Mouse (Mus musculus) limb, embryonic 13.5 days (tissue): ENCODE results near the gene Prkaca. TPM values are rescaled to one million over a fixed set of nuclear protein-coding genes. Genes with fewer than 3 reads are reported as not detected.

Experiments used
- microRNA counts: library from miRNA; unstranded; fragments of <30 nt; microRNA quantifications from one replicate; lab custom pipeline; 2016
- microRNA-seq: library from miRNA; unstranded; fragments of <30 nt; microRNA quantifications from one replicate; pipeline ENCODE4, GENCODE M21; 2016
- polyA plus RNA-seq: library from polyadenylated mRNA; unstranded; fragments of >200 nt; fragmentation: Nextera tagmentation; extraction: Ambion mirVana; gene quantifications from 2 replicates; pipeline ENCODE4 v1.2.1, GENCODE M21; 2015

Gene Prkaca
- polyA plus RNA-seq, 1 experiment from 2014 or later, result 174 TPM

MicroRNAs within 50 kb of the gene (microRNA counts, 519-probe panel; counts per million panel counts)
- microRNA mmu-miR-1199 (lab: Ali Mortazavi, UCI), result not detected

Small RNA genes lying within 50 kb of the gene (microRNA-seq; reads per million reads assigned to microRNA genes)
- gene Gm44330 (not detected), gene Gm44450 (not detected), gene Mir1199 (not detected), gene Mir8111 (3.0 reads per million, percentile 12 among the genes with 10 or more reads in this experiment)

Other genes starting within 250 kb of the Prkaca start
- gene Adgre5, start 231.7 kb upstream of the Prkaca start, polyA plus RNA-seq, result 35.8 and 39.8 TPM in 2 replicates
- gene Adgrl1, start 72.9 kb upstream of the Prkaca start, polyA plus RNA-seq, result 28.1 and 29.3 TPM in 2 replicates
- gene Gm10644, start 17.8 kb upstream of the Prkaca start, polyA plus RNA-seq, result 0.40 and 0.43 TPM in 2 replicates
- gene Asf1b, start 17.5 kb upstream of the Prkaca start, polyA plus RNA-seq, result 51.4 and 52.9 TPM in 2 replicates
- 12.3 and 12.4 TPM in 2 replicates for gene Samd1, start 24.7 kb downstream of the Prkaca start, polyA plus RNA-seq
- 1.3 and 1.4 TPM in 2 replicates for gene 1700067K01Rik, start 28.5 kb downstream of the Prkaca start, polyA plus RNA-seq
- 0.22 and 0.31 TPM in 2 replicates for gene 2210011C24Rik, start 39.2 kb downstream of the Prkaca start, polyA plus RNA-seq
- gene Palm3, start 48.5 kb downstream of the Prkaca start, polyA plus RNA-seq, result 6.6 and 7.6 TPM in 2 replicates
- 0.98 and 1.1 TPM in 2 replicates for gene Il27ra, start 69.6 kb downstream of the Prkaca start, polyA plus RNA-seq
- gene Rln3, start 72.0 kb downstream of the Prkaca start, polyA plus RNA-seq, result not detected in 2 replicates
- 1.5 and 1.6 TPM in 2 replicates for gene Gm10643, start 92.1 kb downstream of the Prkaca start, polyA plus RNA-seq
- gene Rfx1, start 93.8 kb downstream of the Prkaca start, polyA plus RNA-seq, result 9.5 and 10.1 TPM in 2 replicates
- 12.4 and 13.3 TPM in 2 replicates for gene Dcaf15, start 131.8 kb downstream of the Prkaca start, polyA plus RNA-seq
- gene Podnl1, start 153.0 kb downstream of the Prkaca start, polyA plus RNA-seq, result 1.9 and 2.2 TPM in 2 replicates
- 27.6 and 29.3 TPM in 2 replicates for gene Cc2d1a, start 174.9 kb downstream of the Prkaca start, polyA plus RNA-seq
- 1.6 and 2.0 TPM in 2 replicates for gene 4930432K21Rik, start 175.0 kb downstream of the Prkaca start, polyA plus RNA-seq
- gene Nanos3, start 212.2 kb downstream of the Prkaca start, polyA plus RNA-seq, result 5.7 TPM in 2 replicates